In the genomic region with DNA sequence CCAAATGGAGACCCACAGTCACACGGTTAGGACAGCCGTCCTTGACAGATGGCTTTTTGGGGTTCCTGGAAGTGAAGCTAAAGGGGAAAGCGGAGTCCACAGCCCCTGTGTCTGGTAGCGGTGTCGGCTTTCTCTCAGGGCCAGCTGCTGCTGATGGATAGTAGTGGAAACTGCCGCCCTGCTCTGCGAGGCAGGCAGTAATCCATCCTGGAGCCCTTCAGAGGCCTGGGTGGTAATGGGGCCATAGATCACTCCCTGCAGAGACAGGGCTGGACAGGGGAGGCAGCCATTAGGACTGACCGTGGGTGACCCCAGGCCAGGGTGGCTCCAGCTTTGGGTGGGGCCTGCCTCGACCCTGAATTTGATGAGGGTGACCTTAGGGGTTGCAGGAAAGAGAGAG, we compare ENCODE assay signal across 7 mouse cellular contexts.
A peak's percentile ranks its signal among the peaks of the same experiment; 100 is the strongest.
DNase-seq lines count a peak whose midpoint lies in the region; ATAC-seq lines count a peak whose summit lies in the region.

No protein-coding gene starts in this region.

- peak; percentile 2; the same call in 1 of the 2 replicates for ATAC-seq in hindbrain, embryonic 15.5 days (ENCODE audit: low FRiP score, low read depth)
- ATAC-seq in liver, embryonic 16.5 days (ENCODE audit: low read depth): no peak

- no peaks in the 10 kb centered on the region for H3K36me3 ChIP-seq in hindbrain, embryonic 15.5 days
- H3K36me3 ChIP-seq in liver, embryonic 16.5 days (ENCODE audit: control insufficient read depth, insufficient read depth): no peaks in the 10 kb centered on the region

- H3K9ac ChIP-seq in hindbrain, embryonic 15.5 days: no peak overlapping the region
- peak overlapping the region; percentile 63 for H3K9ac ChIP-seq in liver, embryonic 16.5 days (ENCODE audit: low read depth, low read length)

- peak; percentile 51 for DNase-seq in MN1 (ENCODE audit: low spot score)
- DNase-seq in adrenal gland, postnatal 36 days: peak; percentile 51 to 59
- no peak for DNase-seq in urinary bladder, postnatal 14 days (ENCODE audit: low spot score)
- DNase-seq in right cerebral cortex, postnatal 10 days (ENCODE audit: low spot score in 2 of 2): no peak
- no peak for DNase-seq in thymus, postnatal 36 days

- H3K4me1 ChIP-seq in hindbrain, embryonic 15.5 days (replicated peaks): peaks cover 60% of the 10 kb centered on the region
- peaks cover 95% of the 10 kb centered on the region for H3K4me1 ChIP-seq in liver, embryonic 16.5 days (ENCODE audit: control insufficient read depth, low read depth, low read length)

- 29% methylated on average over 9 of the region's 9 CpGs for WGBS in hindbrain, embryonic 15.5 days
- WGBS in liver, embryonic 16.5 days (ENCODE audit: insufficient replicate concordance): 58% methylated on average over 9 of the region's 9 CpGs

- H3K4me2 ChIP-seq in hindbrain, embryonic 15.5 days: no peak overlapping the region
- no peak overlapping the region for H3K4me2 ChIP-seq in liver, embryonic 16.5 days (ENCODE audit: low read depth, low read length)

- no peaks in the 10 kb centered on the region for H3K9me3 ChIP-seq in hindbrain, embryonic 15.5 days
- no peaks in the 10 kb centered on the region for H3K9me3 ChIP-seq in liver, embryonic 16.5 days (replicated peaks; ENCODE audit: control insufficient read depth, low read length)

- no peaks in the 10 kb centered on the region for H3K27me3 ChIP-seq in hindbrain, embryonic 15.5 days
- no peaks in the 10 kb centered on the region for H3K27me3 ChIP-seq in liver, embryonic 16.5 days (ENCODE audit: control insufficient read depth, insufficient read depth, low read depth, low read length)

- H3K4me3 ChIP-seq in hindbrain, embryonic 15.5 days: no peak overlapping the region
- H3K4me3 ChIP-seq in liver, embryonic 16.5 days (ENCODE audit: low read depth, low read length): no peak overlapping the region

- peak overlapping the region; percentile 67 for H3K27ac ChIP-seq in hindbrain, embryonic 15.5 days (replicated peaks)
- peak overlapping the region; percentile 98 for H3K27ac ChIP-seq in liver, embryonic 16.5 days (ENCODE audit: low read length)

Comparison
In these comparisons a context has a peak if more than half of its experiments do, and no peak if none do; other contexts are left out.
1. DNase-seq: peak in MN1 (single experiment) and adrenal gland, postnatal 36 days (2 of 2); none in urinary bladder, postnatal 14 days (single experiment), right cerebral cortex, postnatal 10 days (0 of 2) and thymus, postnatal 36 days (0 of 2).